Mouse (Mus musculus): ENCODE measurements around the gene Ino80d. TPM values are rescaled to one million over a fixed set of nuclear protein-coding genes. Genes with fewer than 3 reads are reported as not detected.

The Ino80d gene
- total RNA-seq, 2 experiments from 2014 or later, result 16.5 to 63.0 TPM

DNA sequence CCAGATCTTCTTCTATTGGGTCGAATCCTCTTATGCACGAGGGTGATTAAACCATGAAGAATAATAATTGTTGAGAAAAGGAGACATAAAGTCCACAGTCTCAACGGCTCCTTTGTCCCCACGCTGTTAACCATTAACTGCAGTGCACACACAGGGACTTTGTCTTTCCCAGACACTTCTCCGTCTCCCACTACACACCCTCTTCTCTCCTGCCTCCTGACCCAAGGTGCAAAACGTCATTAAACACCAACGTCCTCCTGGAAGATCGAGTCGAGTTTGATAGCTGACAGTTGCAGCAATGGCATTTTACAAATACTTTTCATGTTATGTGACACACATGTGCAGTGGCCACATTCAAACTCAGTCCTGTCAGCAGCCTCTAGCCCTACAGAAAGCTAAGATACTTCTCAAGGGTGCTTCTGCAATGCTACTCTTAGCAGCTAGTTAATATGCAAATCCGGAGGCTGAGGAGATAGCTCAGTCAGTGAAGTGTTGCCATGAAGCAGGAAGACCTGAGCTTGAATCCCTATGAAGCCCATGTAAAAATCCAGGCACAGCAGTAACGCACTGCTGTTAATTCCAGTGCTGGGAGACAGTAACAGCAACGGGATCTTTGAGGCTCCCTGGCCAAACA, 109.3 kb downstream of the Ino80d start:
- ATAC-seq (replicated peaks; ENCODE audit: low FRiP score, low TSS enrichment, poor library complexity, severe bottlenecking), result no peak

DNA sequence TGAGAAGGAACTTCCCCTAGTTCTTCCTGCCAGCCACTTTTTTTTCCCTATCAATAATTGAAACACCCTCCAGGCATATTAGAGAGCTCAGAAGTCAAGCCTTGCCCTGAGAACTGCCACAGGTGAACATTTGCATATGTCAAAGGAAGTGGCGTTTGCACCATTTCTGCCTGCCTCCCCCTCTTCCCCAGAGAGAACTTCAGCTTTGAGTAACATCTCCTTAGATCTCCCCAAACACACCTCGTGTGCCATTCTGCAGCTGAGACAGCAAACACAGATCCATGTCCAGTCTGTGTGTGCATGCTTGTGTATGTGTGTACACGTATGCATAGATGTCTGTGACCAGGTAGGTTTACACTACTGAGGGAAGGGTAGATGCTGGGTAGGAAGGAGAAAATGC, 112.6 kb downstream of the Ino80d start:
- no peak for ATAC-seq (replicated peaks; ENCODE audit: low FRiP score, low TSS enrichment, poor library complexity, severe bottlenecking)

DNA sequence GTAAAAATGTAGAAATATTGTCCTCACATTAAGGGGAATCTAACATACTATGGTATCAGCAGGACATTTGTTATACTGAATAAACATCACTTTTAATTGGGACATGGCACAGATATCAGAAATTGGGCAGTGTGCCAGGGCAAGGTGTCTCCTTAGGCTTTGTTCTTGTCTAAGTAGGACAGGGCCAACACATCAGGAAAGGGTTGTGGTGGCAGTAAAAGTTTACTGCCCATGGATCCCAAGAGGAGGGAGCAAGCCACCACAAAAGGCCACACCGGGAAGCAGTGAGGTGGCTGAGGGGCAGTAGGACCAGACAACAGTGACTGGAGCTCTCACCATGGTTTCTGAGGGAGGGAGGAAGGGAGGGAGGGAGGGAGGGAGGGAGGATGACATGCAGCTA, 121.1 kb downstream of the Ino80d start:
- ATAC-seq (replicated peaks; ENCODE audit: low FRiP score, low TSS enrichment, poor library complexity, severe bottlenecking), result no peak

DNA sequence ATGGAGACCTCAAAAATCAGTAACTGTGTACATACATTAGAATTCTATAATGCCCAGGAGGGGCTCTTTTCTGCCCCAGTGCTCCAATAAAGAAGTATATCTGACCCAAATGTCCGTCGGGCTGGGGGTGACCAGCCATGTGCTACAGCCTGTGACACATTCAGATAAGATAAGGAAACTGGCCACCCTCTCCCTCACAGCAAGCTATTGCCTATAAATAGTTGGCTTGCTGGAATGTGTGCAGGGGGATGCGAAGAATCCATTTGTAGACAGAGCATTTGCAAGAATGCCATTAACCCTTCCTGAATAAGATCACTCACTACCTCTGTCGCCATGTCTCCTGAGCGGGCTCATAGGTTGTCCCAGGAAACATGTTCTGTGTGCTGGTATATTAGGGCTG, 121.8 kb downstream of the Ino80d start:
- no peak for ATAC-seq (replicated peaks; ENCODE audit: low FRiP score, low TSS enrichment, poor library complexity, severe bottlenecking)

DNA sequence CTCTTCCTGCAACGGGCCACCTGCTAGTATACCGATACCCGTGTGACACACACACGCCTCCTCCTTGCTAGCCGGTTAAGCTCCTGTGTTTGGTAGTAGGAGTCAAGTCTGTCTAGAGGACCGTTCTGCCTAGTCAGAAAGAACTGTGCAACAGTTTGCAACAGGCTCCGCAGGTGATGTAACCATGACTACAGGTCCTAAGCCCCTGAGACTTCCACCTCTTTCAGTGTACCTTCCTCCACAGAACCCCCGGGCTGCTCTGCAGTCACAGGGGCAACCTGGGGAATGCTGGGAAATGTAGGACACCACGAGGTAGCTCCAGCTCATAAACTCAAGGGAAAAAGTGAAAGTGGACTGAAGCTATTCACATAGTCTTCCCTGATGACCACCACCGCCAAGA, 123.4 kb downstream of the Ino80d start:
- ATAC-seq (replicated peaks; ENCODE audit: low FRiP score, low TSS enrichment, poor library complexity, severe bottlenecking), result no peak

DNA sequence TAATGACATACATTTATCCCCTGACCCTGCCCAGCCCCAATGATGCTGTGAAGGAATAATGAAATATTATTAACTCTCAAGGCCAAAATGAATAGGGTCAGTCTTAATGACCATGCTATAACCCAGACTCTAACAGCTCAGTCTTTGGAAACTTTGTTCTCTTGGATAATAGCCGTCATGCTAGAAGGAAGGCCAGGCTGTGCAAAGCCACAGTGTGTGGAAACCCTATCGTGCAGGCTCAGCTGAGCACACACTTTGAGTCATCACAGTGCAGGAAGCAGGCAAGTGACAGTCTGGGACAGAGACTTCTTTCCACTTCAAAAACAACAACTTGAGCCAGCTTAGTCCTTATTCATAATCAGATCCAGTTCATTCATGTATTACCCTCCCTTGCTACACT, 126.9 kb downstream of the Ino80d start:
- ATAC-seq (replicated peaks; ENCODE audit: low FRiP score, low TSS enrichment, poor library complexity, severe bottlenecking), result no peak

DNA sequence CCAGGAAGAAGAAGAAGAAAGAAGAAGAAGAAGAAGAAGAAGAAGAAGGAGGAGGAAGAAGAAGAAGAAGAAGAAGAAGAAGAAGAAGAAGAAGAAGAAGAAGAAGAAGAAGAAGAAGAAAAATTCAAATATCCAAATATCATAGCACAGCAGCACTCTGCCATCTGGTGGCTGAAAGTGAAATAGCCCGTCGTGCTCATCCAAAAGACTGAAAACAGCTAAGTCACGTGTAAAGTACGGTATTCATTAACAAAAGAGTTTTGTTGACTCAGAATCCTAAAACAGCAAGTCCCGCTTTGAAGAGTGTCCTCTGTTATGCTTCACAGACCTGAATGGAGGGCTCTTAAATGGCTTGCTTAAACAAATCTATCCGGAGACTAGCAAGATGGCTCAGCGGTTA, 128.2 kb downstream of the Ino80d start:
- peak; percentile 62 for ATAC-seq (replicated peaks; ENCODE audit: low FRiP score, low TSS enrichment, poor library complexity, severe bottlenecking)

DNA sequence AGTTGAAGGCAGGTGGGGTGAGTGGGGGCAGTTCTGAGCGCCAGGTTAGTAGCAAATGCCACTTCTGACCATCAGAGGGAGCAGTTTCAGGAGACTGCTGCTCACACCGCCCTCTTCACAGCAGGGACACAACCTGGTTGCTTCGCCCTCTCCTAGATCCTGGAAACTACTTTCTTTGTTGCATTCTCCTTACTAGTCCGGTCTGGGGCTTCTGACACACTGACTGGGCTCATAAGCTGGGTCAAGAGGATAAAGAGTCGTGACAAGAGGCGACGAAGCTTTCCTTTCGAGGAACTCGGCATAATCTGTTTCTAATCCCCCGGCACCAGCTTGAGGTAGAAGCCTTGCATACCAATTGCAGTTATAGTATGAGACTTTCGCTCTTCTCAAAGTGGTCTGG, 129.9 kb downstream of the Ino80d start:
- peak; percentile 91 for ATAC-seq (replicated peaks; ENCODE audit: low FRiP score, low TSS enrichment, poor library complexity, severe bottlenecking)

DNA sequence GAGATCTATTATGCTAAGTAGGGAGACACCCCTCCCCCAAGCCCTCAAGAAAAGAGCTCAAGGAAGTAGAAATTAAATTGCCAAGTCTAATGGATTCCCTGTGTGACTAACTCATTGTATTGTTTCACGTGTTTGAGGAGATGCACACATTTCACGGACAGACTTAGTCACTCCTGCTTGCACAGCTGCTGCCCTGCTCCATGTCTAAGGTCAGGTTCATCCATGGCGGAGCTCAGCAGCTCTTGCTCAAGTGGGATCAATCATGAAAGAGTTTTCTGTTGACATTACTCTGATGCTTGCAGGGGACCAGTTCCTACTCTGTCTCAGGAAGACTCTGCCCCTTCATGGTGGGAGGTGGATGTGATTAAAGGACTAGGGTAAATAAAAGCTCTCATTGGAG, 137.7 kb downstream of the Ino80d start:
- ATAC-seq (replicated peaks; ENCODE audit: low FRiP score, low TSS enrichment, poor library complexity, severe bottlenecking), result no peak

DNA sequence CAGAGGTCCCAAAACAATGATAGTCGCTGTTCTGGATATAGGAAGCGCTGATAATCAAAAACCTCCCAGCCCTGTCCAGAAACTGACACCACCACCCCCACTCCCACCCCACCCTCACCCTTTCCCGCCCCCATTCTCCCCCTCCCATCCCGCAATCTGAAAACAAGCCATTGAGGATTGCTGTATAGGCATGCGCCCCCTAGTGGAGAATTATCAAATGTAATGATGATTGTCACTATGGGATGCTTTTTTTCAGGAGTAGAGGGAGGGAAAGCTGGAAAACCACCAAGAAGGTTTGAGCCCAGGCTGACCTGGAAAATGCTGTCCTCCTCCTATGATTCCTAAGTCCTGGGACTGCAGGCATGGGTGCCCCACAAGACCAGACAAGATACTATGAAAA, 147.6 kb downstream of the Ino80d start:
- no peak for ATAC-seq (replicated peaks; ENCODE audit: low FRiP score, low TSS enrichment, poor library complexity, severe bottlenecking)

DNA sequence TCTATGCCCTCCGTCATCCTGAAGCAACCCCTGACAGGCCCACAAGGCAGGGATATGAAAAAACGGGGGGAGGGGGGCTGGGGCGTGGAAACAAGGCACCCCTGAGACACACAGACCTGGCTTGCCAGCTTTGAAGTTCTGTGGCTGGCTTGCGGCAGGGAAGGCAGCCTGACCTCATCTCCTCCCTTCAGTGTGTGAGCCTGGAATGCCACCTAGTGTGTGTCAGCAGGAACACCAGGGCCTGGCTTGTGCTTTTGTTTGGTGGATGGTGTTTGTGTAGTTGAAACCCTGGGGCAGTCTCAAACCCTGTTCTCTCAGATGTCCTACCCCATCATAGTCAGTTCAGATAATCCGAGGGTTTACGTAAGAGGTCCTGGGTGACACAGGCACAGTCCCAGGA, 150.2 kb downstream of the Ino80d start:
- peak; percentile 57; the same call in 1 of the 2 replicates for ATAC-seq (replicated peaks; ENCODE audit: low FRiP score, low TSS enrichment, poor library complexity, severe bottlenecking)

DNA sequence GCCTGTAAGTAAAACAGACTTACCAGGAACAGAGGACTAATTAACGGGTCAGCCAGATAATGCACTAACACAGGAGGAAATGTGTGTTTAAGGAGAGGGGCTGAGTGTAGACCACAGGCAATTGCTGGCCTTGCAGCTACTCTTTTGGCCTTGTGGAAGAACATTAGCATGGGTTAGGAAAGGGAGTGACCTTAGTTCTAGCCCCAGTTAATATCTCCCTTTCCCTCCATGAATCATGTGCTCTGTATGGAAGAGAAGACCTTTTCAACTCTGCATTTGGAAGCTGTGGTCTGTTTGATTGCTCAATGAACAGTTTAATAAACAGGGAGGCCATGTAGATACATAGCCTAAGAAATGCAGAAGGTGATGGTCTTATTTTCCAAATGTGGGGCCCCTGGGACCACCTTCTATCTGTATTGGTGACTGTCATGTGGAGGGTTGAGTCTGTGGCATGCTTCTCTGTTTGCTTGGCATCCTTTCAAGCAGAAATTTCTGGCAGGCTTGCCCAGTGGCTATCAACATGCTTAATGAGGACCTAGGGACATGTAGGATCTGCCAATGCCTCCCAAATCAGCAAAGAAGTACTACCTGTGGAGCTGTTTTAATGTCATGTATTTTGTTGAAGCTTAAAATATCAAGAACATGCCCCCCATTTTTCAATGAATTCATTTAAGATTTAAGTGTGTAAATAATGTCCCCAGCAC, 157.4 kb downstream of the Ino80d start:
- no peak for ATAC-seq (replicated peaks; ENCODE audit: low FRiP score, low TSS enrichment, poor library complexity, severe bottlenecking)

DNA sequence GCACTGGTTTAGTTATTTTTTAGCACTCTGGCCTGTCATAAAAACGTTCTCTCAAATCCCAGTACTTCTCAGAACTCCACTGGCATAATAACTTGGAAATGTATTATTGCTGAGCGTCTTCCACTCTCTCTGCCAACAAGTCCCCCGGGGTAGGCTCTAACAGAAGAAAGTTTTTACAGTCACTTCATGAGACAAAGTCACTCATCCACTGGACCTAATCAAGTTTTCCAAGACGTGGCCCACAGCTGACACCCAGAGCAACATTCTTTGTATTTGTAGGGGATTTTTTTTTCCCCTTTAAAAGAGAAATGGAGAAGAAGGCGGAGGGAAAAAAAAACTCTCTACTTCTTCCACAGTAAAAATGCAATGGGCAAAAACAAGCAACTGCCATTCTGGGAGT, 157.9 kb downstream of the Ino80d start:
- no peak for ATAC-seq (replicated peaks; ENCODE audit: low FRiP score, low TSS enrichment, poor library complexity, severe bottlenecking)

DNA sequence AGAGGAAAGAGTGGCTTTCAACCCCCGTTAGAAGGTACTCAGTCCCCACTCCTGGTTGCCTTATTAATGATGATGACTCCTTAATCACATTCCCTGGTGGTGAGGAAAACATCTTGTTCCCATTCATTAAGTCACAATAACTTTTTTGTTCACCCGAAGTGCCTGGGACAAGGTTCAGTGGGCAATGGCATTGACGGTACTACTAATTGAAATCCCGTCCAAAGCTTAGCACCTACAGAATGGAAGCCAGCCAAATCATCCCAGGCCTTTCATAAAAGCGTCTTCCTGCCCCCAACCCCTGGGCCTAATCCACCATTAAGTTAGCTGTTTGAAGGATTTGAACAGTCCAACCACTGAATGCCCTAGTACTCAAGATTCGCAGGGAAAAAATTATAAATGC, 159.1 kb downstream of the Ino80d start:
- no peak for ATAC-seq (replicated peaks; ENCODE audit: low FRiP score, low TSS enrichment, poor library complexity, severe bottlenecking)

DNA sequence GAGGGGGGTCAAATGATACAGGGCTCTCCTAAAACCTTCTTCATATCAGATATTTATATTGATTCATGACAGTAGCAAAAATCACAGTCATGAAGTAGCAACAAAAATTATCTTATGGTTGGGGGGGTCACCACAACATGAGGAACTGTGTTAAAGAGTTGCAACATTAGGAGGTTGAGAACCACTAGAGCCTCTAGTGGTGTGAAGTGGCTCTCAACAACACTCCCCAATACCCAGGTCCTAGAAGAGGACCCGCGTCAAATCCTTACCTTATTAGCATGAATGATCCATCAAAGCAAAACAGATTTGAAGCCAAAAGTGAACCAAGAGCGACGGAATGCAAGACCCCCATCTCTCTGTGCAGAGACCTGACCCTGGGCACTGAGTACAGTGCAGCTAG, 161.4 kb downstream of the Ino80d start:
- ATAC-seq (replicated peaks; ENCODE audit: low FRiP score, low TSS enrichment, poor library complexity, severe bottlenecking), result no peak

DNA sequence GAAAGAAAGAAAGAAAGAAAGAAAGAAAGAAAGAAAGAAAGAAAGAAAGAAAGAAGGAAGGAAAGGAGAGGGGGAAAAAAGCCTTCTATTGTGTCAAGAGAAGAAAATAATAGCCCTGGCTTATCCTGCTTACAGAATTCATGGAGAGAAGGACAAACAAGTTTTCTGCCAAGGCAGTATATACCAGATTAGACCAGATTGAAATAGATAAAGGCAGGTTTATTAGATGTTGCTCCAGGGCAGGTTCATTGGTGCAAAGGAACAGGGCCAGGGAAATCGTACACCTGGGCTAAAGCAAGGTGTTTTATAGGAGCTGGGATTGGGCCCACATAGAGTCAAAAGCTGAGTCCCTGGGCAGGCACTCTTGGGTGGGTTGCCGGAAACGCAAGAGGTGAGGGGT, 162.1 kb downstream of the Ino80d start:
- ATAC-seq (replicated peaks; ENCODE audit: low FRiP score, low TSS enrichment, poor library complexity, severe bottlenecking), result no peak

DNA sequence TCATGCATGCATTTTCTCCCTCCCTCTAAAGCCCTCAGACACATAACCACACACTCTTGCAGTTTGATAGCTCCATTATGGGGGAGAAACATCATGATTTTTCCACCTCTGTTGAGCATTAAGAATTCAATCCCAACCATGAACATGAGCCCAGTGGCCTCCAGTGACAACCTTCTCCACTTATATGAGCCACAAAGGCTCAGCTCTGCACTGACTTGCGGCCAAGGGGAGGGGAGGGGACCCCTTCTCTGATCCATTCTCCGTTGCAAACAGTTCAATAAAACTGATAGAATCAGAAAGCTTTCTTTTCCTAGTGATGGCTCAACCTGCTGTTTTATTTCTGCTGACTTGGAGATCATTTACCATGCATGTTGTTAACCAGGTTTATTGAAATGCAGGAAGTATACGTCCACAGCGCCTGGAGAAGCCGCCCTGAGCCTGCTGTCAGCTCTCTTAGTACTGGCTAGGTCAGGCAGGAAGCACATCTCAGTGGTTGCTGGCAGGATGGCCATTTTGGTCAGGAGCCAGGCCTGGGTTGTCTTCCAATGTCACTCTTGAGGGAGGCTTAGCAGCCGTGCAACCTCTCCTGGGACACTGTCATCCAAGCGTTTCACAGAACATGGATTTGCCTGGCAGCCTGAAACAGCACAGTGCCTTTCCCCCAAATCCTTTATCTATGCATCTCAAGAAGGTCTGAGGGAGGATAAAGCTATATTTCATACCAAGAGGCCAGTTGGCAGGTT, 163.2 kb downstream of the Ino80d start:
- no peak for ATAC-seq (replicated peaks; ENCODE audit: low FRiP score, low TSS enrichment, poor library complexity, severe bottlenecking)

DNA sequence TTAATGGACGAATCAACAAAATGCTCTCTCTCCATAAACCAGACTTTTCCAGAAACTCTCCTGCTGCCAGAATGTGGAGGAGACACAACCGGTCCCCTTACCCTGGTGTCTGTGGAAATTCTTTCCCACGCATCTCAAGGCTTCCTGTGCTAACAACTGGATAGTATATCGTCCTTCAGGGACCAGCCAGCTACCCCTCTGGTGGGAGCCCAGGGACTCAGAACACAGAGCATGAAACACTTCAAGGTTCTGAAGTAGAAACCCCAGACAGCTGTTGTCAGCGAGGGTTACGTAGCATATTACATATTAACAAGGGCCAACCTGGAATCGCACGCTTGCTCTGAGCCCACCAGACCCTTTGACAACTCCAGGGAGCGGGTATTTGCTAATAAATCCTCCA, 163.9 kb downstream of the Ino80d start:
- no peak for ATAC-seq (replicated peaks; ENCODE audit: low FRiP score, low TSS enrichment, poor library complexity, severe bottlenecking)

DNA sequence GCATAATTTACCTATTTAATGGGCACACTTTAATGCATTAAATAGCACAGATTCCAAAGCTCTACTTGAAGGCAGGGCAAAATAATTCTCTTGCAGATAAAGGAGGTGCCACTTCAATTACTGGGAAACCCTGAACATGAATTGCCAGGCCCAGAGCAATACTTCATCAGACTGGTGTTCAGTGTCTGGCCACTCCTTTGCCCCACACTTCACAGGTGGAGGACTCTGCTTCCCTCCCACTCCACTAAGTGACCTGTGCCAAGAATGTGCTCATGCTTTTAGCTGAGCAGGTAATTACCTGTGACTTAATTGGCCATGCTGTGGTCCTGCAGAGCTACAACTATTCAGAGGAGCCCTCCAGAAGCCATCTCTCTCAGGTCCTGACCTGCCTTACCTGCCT, 166.7 kb downstream of the Ino80d start:
- no peak for ATAC-seq (replicated peaks; ENCODE audit: low FRiP score, low TSS enrichment, poor library complexity, severe bottlenecking)

DNA sequence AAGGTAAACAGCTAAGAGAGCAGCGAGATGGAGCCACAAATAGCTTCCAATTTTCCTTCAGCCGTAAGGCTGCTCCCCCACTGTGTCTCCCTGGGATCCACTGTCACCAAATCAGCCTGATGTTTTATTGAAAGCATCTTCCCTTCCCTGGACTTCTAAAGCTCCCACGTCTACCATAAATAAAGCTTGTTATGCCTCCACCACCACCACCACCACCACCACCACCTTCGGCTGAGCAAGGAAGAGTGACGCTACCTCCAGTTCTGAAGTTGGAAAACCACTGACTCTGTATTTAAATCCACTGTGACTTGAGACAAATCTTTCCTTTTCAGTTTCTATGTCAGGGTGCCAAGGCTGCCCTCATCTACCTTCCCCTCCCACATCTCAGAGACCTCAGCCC, 167.5 kb downstream of the Ino80d start:
- no peak for ATAC-seq (replicated peaks; ENCODE audit: low FRiP score, low TSS enrichment, poor library complexity, severe bottlenecking)

Data from megakaryocyte-erythroid progenitor cell, adult 5-6 weeks (primary cell).